Mouse (Mus musculus): ENCODE results near the gene Nhlrc1. TPM values are rescaled to one million over a fixed set of nuclear protein-coding genes. Genes with fewer than 3 reads are reported as not detected.

Nhlrc1 gene
- polyA plus RNA-seq (2021; fragmentation: Nextera tagmentation) = 14.0 and 14.9 TPM in 2 replicates
- long read RNA-seq, experiment 1, transcript Nhlrc1-201 (1 exons, 2,294 nt) = major isoform, 38 of 38 reads
- long read RNA-seq, experiment 1, partial matches to known transcripts = 0 of 38 reads
- long read RNA-seq, experiment 1, other reads (novel, unspliced or antisense) = 0 of 38 reads
- long read RNA-seq, experiment 2, transcript Nhlrc1-201 (1 exons, 2,294 nt) = major isoform, 142 of 142 reads
- long read RNA-seq, experiment 2, partial matches to known transcripts = 0 of 142 reads
- long read RNA-seq, experiment 2, other reads (novel, unspliced or antisense) = 0 of 142 reads

DNA sequence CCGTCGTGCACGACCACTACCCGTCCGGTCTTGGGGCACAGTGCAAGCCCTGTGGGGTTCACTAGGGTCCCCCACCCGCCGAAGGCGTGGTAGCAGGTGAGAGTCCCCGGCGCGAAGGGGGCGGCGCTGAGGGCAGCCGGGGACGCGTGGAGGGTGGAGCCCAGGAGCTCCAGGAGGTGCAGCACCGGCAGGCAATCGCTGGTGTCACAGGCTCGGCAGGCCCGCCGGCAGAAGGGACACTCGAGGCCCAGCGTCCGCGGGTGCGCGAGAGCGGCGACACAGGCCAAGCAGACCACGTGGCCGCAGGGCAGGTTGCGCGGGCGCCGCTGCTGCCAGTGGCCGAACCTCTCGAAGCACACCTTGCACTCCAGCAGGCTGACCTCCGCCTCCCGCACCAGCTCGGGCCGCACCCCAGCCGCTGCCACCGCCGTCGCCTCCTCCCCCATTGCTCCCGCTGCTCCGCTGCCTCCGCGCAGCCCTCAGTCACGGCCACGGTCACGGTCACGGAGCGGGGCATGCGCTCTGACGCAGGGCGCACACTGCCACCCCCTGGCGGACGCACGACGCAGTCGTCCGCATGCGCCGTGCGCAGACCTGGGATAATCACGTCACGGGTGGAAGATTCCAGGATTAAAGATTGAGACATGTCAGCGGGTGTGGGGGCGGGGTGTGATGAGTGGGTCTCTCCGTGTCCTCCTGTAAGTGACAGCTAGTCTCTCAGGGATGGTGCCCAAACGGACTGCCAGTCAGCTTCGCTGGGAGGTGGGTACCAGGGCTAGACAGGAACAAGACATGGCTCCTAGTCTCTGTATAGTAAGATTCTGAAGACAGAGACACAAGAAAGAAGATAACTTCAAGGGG, at the start of gene Nhlrc1:
TSS of gene Nhlrc1 (minus strand) at position 517 of the 861 bp plus-strand sequence.

DNA sequence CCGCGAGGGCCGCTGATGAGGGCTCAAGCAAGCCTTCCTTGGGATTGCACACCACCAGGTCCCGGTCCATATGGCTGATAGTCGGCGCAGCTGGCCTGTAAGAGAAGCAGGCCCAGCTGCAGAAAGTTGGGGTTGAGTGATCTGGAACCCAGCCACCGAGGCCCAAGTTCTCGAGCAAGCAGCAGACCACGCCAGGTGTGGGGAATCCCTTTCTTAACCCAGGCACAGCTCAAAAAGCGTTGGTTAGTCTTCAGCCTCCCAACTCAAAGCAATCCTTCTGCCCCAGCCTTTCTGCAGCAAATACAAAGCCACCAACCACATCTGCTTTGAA, 29.9 kb upstream of the Nhlrc1 start, which contains the start of gene Tpmt:
TSS of gene Tpmt (minus strand) at position 121 of the 331 bp plus-strand sequence.

DNA sequence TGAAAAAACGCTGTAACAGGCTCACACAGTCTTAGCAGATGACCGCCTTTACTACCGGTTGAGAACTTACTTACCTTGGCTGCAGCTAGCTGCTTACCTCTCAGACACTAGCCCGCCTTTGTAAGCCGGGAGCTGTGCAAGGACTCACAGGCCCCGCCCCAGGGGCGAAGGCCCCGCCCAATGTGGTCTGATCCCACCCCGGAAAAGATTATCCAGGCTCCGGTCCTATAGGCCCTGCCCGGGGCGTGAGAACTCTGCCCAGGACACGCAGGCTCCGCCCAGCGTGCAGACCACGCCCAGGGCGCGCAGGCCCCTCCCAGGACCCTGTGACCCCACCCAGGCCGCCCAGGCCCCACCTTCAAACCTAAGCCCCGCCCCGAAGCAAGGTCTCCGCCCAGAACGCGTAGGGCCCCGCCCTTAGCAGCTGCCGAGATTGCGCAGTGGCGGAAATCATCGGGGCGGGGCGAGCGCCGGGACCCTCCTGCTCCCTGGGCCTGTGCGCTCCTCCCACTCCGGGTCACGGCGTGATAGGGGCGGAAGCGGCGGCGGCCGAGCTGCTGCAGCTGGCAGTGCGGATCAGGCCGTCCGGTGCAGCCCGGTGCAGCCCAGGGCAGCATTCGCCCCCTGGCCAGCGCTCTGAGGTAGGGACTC, 28.5 kb upstream of the Nhlrc1 start, which contains the start of gene Kdm1b:
TSS of gene Kdm1b (plus strand) at position 470 of the 651 bp plus-strand sequence.

Other genes with a start within 250 kb of the Nhlrc1 start
- gene Kif13a, start 85.0 kb downstream of the Nhlrc1 start, polyA plus RNA-seq (2021; fragmentation: Nextera tagmentation) = 3.6 and 4.0 TPM in 2 replicates
- gene Kdm1b, start 28.6 kb upstream of the Nhlrc1 start, polyA plus RNA-seq (2021; fragmentation: Nextera tagmentation) = 2.2 and 2.8 TPM in 2 replicates
- gene Tpmt, start 29.9 kb upstream of the Nhlrc1 start, polyA plus RNA-seq (2021; fragmentation: Nextera tagmentation) = 16.4 and 18.8 TPM in 2 replicates
- 90.1 and 93.2 TPM in 2 replicates for gene Dek, start 91.4 kb upstream of the Nhlrc1 start, polyA plus RNA-seq (2021; fragmentation: Nextera tagmentation)
- 3.1 and 4.2 TPM in 2 replicates for gene Rnf144b, start 107.8 kb upstream of the Nhlrc1 start, polyA plus RNA-seq (2021; fragmentation: Nextera tagmentation)

All from layer of hippocampus, adult 6 months (tissue).